Mouse (Mus musculus) liver, adult 2 months (tissue): ENCODE results near the gene Dusp18.
A peak's percentile ranks its signal among the peaks of the same experiment; 100 is the strongest.

Experiments used
- CTCF ChIP-seq: fragments of 200-500 bp; IDR thresholded peaks from 2 replicates; pipeline ENCODE4 v1.5.1; 2011; ENCODE audit warnings: low read depth, low read length, control low read depth
- POLR2A ChIP-seq: fragments of 200-500 bp; IDR thresholded peaks from 2 replicates; pipeline ENCODE4 v1.6.1; 2011; ENCODE audit warnings: low read length, control low read depth; ENCODE audit not compliant: insufficient read depth; ENCODE audit errors: extremely low read depth

- no peak for TF ChIP-seq POLR2A
- peak; percentile 51; the same call in 1 of the 2 replicates for TF ChIP-seq CTCF
Measured at GRCm38 (mm10) chr11:3918738-3919137, 23.7 kb downstream of the Dusp18 start.
